Mouse (Mus musculus) cortical plate, adult 2 months (tissue): Measurements from ENCODE around the gene Iqsec1.

Source experiments
- CTCF ChIP-seq: fragments of 200-500 bp; IDR thresholded peaks from 2 replicates; pipeline ENCODE4 v1.5.1; 2011; ENCODE audit warnings: mild to moderate bottlenecking, control low read depth, low read length; ENCODE audit not compliant: insufficient read depth; ENCODE audit errors: extremely low read depth
- POLR2A ChIP-seq: fragments of 200-500 bp; IDR thresholded peaks from 2 replicates; pipeline ENCODE4 v1.6.1; 2011; ENCODE audit warnings: mild to moderate bottlenecking, low read length, control low read depth; ENCODE audit not compliant: insufficient read depth; ENCODE audit errors: extremely low read depth

GRCm38 (mm10) chr6:90996181-90996580 is 7.7 kb upstream of the Iqsec1 start:
- TF ChIP-seq POLR2A, result no peak
- TF ChIP-seq CTCF, result no peak
